Mouse (Mus musculus) embryonic facial prominence, embryonic 12.5 days (tissue): Measurements from ENCODE around the gene March6. TPM values are rescaled to one million over a fixed set of nuclear protein-coding genes. Genes with fewer than 3 reads are reported as not detected.

ENCODE experiments used
- ATAC-seq: fragments of 200-750 bp; cut with Nextera tagmentation; 2 replicates; pipeline ENCODE4 v1.8.0; 2017; ENCODE audit not compliant: insufficient number of reproducible peaks, insufficient read depth, low FRiP score, low TSS enrichment
- H3K27ac ChIP-seq: fragments of 300-500 bp; sonication (generic); 2 replicates; pipeline ENCODE4 v1.5.1; 2016; ENCODE audit warnings: mild to moderate bottlenecking
- H3K27me3 ChIP-seq: fragments of 300-500 bp; sonication (generic); 2 replicates; pipeline ENCODE4 v1.6.1; 2016; ENCODE audit warnings: mild to moderate bottlenecking, moderate library complexity
- H3K36me3 ChIP-seq: fragments of 300-500 bp; sonication (generic); 2 replicates; pipeline ENCODE4 v1.6.1; 2016; ENCODE audit warnings: mild to moderate bottlenecking
- H3K4me1 ChIP-seq: fragments of 300-500 bp; sonication (generic); 2 replicates; pipeline ENCODE4 v1.6.1; 2016
- H3K4me2 ChIP-seq: fragments of 300-500 bp; sonication (generic); replicated peaks from 2 replicates; pipeline ENCODE4 v1.6.1; 2016; ENCODE audit warnings: mild to moderate bottlenecking, moderate library complexity
- H3K4me3 ChIP-seq: fragments of 300-500 bp; sonication (generic); 2 replicates; pipeline ENCODE4 v1.5.1; 2016; ENCODE audit warnings: mild to moderate bottlenecking
- H3K9ac ChIP-seq: fragments of 300-500 bp; sonication (generic); 2 replicates; pipeline ENCODE4 v1.6.1; 2016; ENCODE audit warnings: mild to moderate bottlenecking, moderate library complexity
- H3K9me3 ChIP-seq: fragments of 300-500 bp; sonication (generic); 2 replicates; pipeline ENCODE4 v1.6.1; 2016; ENCODE audit warnings: mild to moderate bottlenecking, moderate library complexity
- WGBS: fragments of 180-500 bp; shearing (Covaris S2); methylation state at CpG from one replicate; pipeline ENCODE4 v1.1.7; 2016; 5-methylcytosine and 5-hydroxymethylcytosine counted together
- polyA plus RNA-seq: library from polyadenylated mRNA; unstranded; fragments of >200 nt; fragmentation: Nextera tagmentation; extraction: Ambion mirVana; gene quantifications from 2 replicates; pipeline ENCODE4 v1.2.1, GENCODE M21; 2016

The March6 gene
- polyA plus RNA-seq, 1 experiment from 2014 or later = 44.6 TPM

GRCm38 (mm10) chr15:31419037-31419436, 111.8 kb downstream of the March6 start:
- Histone ChIP-seq H3K4me1 (no peaks in the 10 kb centered on the region), H3K27me3 (no peaks in the 10 kb centered on the region), H3K4me3 (no peak overlapping the region), H3K9me3 (no peaks in the 10 kb centered on the region), H3K36me3 (no peaks in the 10 kb centered on the region), H3K27ac (no peak overlapping the region), H3K4me2 (no peak overlapping the region), H3K9ac (no peak overlapping the region)
- WGBS = 44% methylated on average over 9 of the region's 9 CpGs
- no peak for ATAC-seq

- Histone ChIP-seq H3K4me1 (no peaks in the 10 kb centered on the region), H3K4me2 (no peak overlapping the region), H3K27ac (no peak overlapping the region), H3K27me3 (no peaks in the 10 kb centered on the region), H3K4me3 (no peak overlapping the region), H3K9me3 (no peaks in the 10 kb centered on the region), H3K36me3 (no peaks in the 10 kb centered on the region), H3K9ac (no peak overlapping the region)
- WGBS = 28% methylated on average over 7 of the region's 7 CpGs
- no peak for ATAC-seq
Measured at GRCm38 (mm10) chr15:31418686-31419024, 112.2 kb downstream of the March6 start.

GRCm38 (mm10) chr15:31417796-31418685, 112.8 kb downstream of the March6 start:
- Histone ChIP-seq H3K9ac (no peak overlapping the region), H3K36me3 (no peaks in the 10 kb centered on the region), H3K27me3 (no peaks in the 10 kb centered on the region), H3K4me3 (no peak overlapping the region), H3K4me2 (no peak overlapping the region), H3K27ac (no peak overlapping the region), H3K4me1 (no peaks in the 10 kb centered on the region), H3K9me3 (no peaks in the 10 kb centered on the region)
- ATAC-seq = 0 out of 2 replicates have a peak, but pooled peaks have one; percentile 22
- 65% methylated on average over 21 of the region's 21 CpGs for WGBS

GRCm38 (mm10) chr15:31417409-31417795, 113.5 kb downstream of the March6 start:
- Histone ChIP-seq H3K9ac (no peak overlapping the region), H3K4me2 (no peak overlapping the region), H3K36me3 (no peaks in the 10 kb centered on the region), H3K9me3 (no peaks in the 10 kb centered on the region), H3K4me3 (no peak overlapping the region), H3K27me3 (no peaks in the 10 kb centered on the region), H3K4me1 (no peaks in the 10 kb centered on the region), H3K27ac (no peak overlapping the region)
- WGBS = 64% methylated on average over 6 of the region's 6 CpGs
- ATAC-seq = no peak

- Histone ChIP-seq H3K27me3 (no peaks in the 10 kb centered on the region), H3K4me3 (no peak overlapping the region), H3K4me2 (no peak overlapping the region), H3K9ac (no peak overlapping the region), H3K9me3 (no peaks in the 10 kb centered on the region), H3K27ac (no peak overlapping the region), H3K36me3 (no peaks in the 10 kb centered on the region), H3K4me1 (no peaks in the 10 kb centered on the region)
- 55% methylated on average over 4 of the region's 4 CpGs for WGBS
- ATAC-seq = no peak
Measured at GRCm38 (mm10) chr15:31415181-31415580, 115.7 kb downstream of the March6 start.

- H3K27ac ChIP-seq = no peak overlapping the region
- 57% methylated on average over 6 of the region's 6 CpGs for WGBS
- H3K9me3 ChIP-seq = no peaks in the 10 kb centered on the region
- no peak overlapping the region for H3K9ac ChIP-seq
- H3K36me3 ChIP-seq = no peaks in the 10 kb centered on the region
- no peaks in the 10 kb centered on the region for H3K4me1 ChIP-seq
- ATAC-seq = no peak
- no peak overlapping the region for H3K4me3 ChIP-seq
- H3K4me2 ChIP-seq = no peak overlapping the region
- no peaks in the 10 kb centered on the region for H3K27me3 ChIP-seq
Measured at GRCm38 (mm10) chr15:31414179-31414898, 116.5 kb downstream of the March6 start.

- Histone ChIP-seq H3K27me3 (no peaks in the 10 kb centered on the region), H3K9me3 (no peaks in the 10 kb centered on the region), H3K4me1 (no peaks in the 10 kb centered on the region), H3K27ac (no peak overlapping the region), H3K4me3 (no peak overlapping the region), H3K4me2 (no peak overlapping the region), H3K36me3 (no peaks in the 10 kb centered on the region), H3K9ac (no peak overlapping the region)
- WGBS = 86% methylated on average over 6 of the region's 6 CpGs
- no peak for ATAC-seq
Measured at GRCm38 (mm10) chr15:31413662-31414061, 117.2 kb downstream of the March6 start.

GRCm38 (mm10) chr15:31412933-31413332, 117.9 kb downstream of the March6 start:
- H3K4me2 ChIP-seq = no peak overlapping the region
- no peaks in the 10 kb centered on the region for H3K27me3 ChIP-seq
- no peaks in the 10 kb centered on the region for H3K4me1 ChIP-seq
- H3K4me3 ChIP-seq = no peak overlapping the region
- WGBS = 45% methylated on average over 3 of the region's 3 CpGs
- ATAC-seq = no peak
- H3K9me3 ChIP-seq = no peaks in the 10 kb centered on the region
- H3K27ac ChIP-seq = no peak overlapping the region
- no peak overlapping the region for H3K9ac ChIP-seq
- no peaks in the 10 kb centered on the region for H3K36me3 ChIP-seq

- Histone ChIP-seq H3K4me1 (no peaks in the 10 kb centered on the region), H3K27ac (no peak overlapping the region), H3K36me3 (no peaks in the 10 kb centered on the region), H3K4me3 (no peak overlapping the region), H3K27me3 (no peaks in the 10 kb centered on the region), H3K9me3 (no peaks in the 10 kb centered on the region), H3K4me2 (no peak overlapping the region), H3K9ac (no peak overlapping the region)
- 77% methylated on average over 6 of the region's 6 CpGs for WGBS
- ATAC-seq = no peak
Measured at GRCm38 (mm10) chr15:31412436-31412835, 118.4 kb downstream of the March6 start.

GRCm38 (mm10) chr15:31407490-31407889, 123.4 kb downstream of the March6 start:
- ATAC-seq = no peak
- H3K9me3 ChIP-seq = no peaks in the 10 kb centered on the region
- no peak overlapping the region for H3K9ac ChIP-seq
- WGBS = 81% methylated on average over 4 of the region's 4 CpGs
- H3K36me3 ChIP-seq = no peaks in the 10 kb centered on the region
- H3K4me1 ChIP-seq = no peaks in the 10 kb centered on the region
- no peak overlapping the region for H3K4me2 ChIP-seq
- no peak overlapping the region for H3K4me3 ChIP-seq
- H3K27me3 ChIP-seq = no peaks in the 10 kb centered on the region
- H3K27ac ChIP-seq = no peak overlapping the region

- Histone ChIP-seq H3K27me3 (no peaks in the 10 kb centered on the region), H3K36me3 (no peaks in the 10 kb centered on the region), H3K4me1 (no peaks in the 10 kb centered on the region), H3K9me3 (no peaks in the 10 kb centered on the region), H3K4me2 (no peak overlapping the region), H3K9ac (no peak overlapping the region), H3K4me3 (no peak overlapping the region), H3K27ac (no peak overlapping the region)
- no peak for ATAC-seq
- WGBS = 78% methylated on average over 5 of the region's 5 CpGs
Measured at GRCm38 (mm10) chr15:31406881-31407280, 124.0 kb downstream of the March6 start.
